Mouse (Mus musculus): Measurements from ENCODE around the gene Fgl2. TPM values are rescaled to one million over a fixed set of nuclear protein-coding genes. Genes with fewer than 3 reads are reported as not detected.
A peak's percentile ranks its signal among the peaks of the same experiment; 100 is the strongest.

Gene Fgl2
- polyA plus RNA-seq, 1 experiment, result 3.3 TPM

DNA sequence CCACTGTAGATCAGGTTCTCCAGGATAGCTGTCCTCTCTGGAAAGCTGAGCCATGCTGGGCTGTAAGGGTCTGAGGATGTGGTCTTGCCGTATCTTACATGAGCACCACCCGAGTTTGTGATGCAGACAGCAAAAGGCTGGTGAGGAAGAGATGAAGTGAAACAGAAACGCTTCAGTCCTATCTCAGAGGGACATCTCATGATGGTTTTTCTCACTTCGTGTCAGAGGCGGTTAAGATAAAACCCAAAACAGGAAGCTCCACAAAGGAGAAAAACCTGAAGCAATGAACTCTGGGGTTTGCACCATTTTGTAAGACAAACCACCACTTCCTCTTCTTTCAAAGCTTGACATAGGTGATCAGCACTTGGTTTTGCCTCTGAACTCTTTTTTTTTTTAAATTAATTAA lies 38.8 kb downstream of the Fgl2 start:
- peaks cover 36% of the 10 kb centered on the region for H3K4me1 ChIP-seq
- H3K4me3 ChIP-seq (replicated peaks), result peak overlapping the region; percentile 87
- no peaks in the 10 kb centered on the region for H3K27me3 ChIP-seq (replicated peaks)
- H3K9me3 ChIP-seq, result peaks cover 5% of the 10 kb centered on the region
- TF ChIP-seq GATA1 (IDR thresholded peaks at IDR 0.05; ENCODE audit: borderline replicate concordance, low read length) (peak; percentile 60; the same call in 1 of the 3 replicates), FLI1 (IDR thresholded peaks at IDR 0.05; ENCODE audit: low read length) (no peak)
- no peaks in the 10 kb centered on the region for H3K36me3 ChIP-seq (replicated peaks; ENCODE audit: low read length)

DNA sequence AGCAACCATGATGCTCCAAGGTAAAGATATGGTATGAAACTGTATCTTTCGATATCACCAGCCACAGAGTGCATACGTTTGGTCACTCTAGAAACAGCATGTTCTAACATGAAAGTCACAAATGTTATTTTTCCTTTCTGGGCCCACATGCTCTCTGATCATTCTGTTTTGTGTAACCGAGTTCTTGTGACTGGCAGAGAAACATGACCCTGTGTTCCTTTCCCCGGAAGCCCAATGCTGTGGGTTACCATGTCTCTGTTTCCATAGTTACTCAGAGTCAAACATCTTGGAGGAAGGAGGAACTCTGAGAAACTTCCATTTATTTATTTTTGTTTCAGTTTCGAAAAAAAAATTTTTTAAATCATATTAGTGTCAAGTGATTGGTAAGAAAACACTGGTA lies 39.6 kb downstream of the Fgl2 start:
- Histone ChIP-seq H3K36me3 (replicated peaks; ENCODE audit: low read length) (no peaks in the 10 kb centered on the region), H3K4me1 (peaks cover 36% of the 10 kb centered on the region), H3K4me3 (replicated peaks) (no peak overlapping the region), H3K27me3 (replicated peaks) (no peaks in the 10 kb centered on the region), H3K9me3 (peaks cover 5% of the 10 kb centered on the region)
- TF ChIP-seq GATA1 (IDR thresholded peaks at IDR 0.05; ENCODE audit: borderline replicate concordance, low read length) (no peak), FLI1 (IDR thresholded peaks at IDR 0.05; ENCODE audit: low read length) (no peak)

DNA sequence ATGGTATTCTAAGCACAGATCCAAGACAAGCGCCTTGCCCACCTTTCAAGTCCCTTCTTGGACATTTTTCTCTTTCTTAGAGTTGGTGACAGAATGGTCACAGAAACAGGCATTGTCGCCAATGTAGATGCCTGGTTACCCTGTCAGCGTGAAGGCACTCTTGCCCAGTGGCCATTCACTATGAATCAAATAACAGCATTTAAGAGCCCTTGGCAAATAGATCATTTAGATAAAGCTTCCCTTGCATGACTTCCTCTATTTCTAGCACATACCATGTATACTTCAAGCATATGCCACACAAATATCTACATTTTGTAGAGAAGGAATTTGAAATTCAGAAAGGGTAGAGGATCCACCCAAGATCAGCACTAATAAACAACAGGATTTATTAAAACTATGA lies 40.9 kb downstream of the Fgl2 start:
- no peak overlapping the region for H3K4me3 ChIP-seq (replicated peaks)

DNA sequence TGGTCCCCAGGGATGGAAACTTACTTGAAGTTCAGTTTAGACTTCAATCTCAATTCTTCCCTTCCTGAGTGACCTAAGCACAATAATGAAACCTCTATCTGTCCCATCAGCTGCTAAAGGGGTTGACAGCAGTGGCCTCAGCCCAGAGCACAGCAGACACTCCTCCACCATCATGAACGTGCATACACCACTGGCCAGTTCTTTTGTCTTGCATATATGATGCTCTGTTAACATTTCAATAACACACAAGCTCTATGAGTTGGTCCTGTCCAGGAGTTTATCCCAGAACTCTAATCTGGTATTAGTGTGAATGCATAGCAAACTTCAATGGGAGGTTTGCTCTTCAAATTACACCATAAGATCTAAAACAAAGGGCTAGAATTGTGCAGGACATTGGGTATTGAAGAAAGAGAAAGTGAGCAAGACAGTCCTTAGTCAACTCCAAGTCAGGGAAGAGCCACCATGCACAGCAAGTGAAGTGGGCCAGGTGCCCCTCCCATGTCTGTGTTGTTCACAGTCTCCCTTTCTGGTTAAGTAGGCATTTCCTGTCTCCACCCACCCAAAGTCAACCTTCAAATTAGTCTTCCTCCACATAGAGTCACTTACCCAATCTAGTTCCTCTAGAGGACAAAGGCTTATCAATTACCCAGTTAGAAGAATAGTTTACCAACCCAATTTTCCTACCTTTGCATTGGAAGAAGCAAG lies 41.8 kb downstream of the Fgl2 start:
- H3K4me1 ChIP-seq, result peaks cover 41% of the 10 kb centered on the region
- no peaks in the 10 kb centered on the region for H3K27me3 ChIP-seq (replicated peaks)
- H3K9me3 ChIP-seq, result peaks cover 5% of the 10 kb centered on the region
- H3K4me3 ChIP-seq (replicated peaks), result no peak overlapping the region
- no peaks in the 10 kb centered on the region for H3K36me3 ChIP-seq (replicated peaks; ENCODE audit: low read length)
- TF ChIP-seq GATA1 (IDR thresholded peaks at IDR 0.05; ENCODE audit: borderline replicate concordance, low read length) (no peak), FLI1 (IDR thresholded peaks at IDR 0.05; ENCODE audit: low read length) (no peak)

More for the DNA sequence above, 40.9 kb downstream of the Fgl2 start:
- Histone ChIP-seq H3K4me1 (peaks cover 37% of the 10 kb centered on the region), H3K9me3 (peaks cover 5% of the 10 kb centered on the region), H3K36me3 (replicated peaks; ENCODE audit: low read length) (no peaks in the 10 kb centered on the region), H3K27me3 (replicated peaks) (no peaks in the 10 kb centered on the region)
- TF ChIP-seq GATA1 (IDR thresholded peaks at IDR 0.05; ENCODE audit: borderline replicate concordance, low read length) (no peak), FLI1 (IDR thresholded peaks at IDR 0.05; ENCODE audit: low read length) (no peak)

DNA sequence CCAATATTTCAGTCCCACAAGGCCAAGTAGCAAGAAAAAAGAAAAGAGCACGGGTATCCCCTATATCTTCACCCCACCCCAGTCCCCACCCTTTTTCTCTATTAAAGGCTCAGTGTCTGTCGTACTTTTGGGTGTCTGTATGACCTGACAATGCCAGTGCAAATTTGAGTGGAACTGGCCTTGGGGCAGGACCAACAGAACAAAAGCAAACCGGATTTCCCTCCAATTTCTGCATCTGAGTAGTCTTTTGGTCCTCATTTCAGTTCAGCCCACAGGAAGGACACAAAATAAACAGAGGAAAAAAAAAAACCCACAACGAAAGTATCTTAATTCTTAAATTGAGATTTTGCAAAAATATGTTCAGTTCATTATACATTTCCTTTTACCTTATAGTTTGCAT lies 46.2 kb downstream of the Fgl2 start:
- no peaks in the 10 kb centered on the region for H3K36me3 ChIP-seq (replicated peaks; ENCODE audit: low read length)
- no peaks in the 10 kb centered on the region for H3K9me3 ChIP-seq
- peaks cover 15% of the 10 kb centered on the region for H3K4me1 ChIP-seq
- TF ChIP-seq FLI1 (IDR thresholded peaks at IDR 0.05; ENCODE audit: low read length), result no peak
- no peak for TF ChIP-seq GATA1 (IDR thresholded peaks at IDR 0.05; ENCODE audit: borderline replicate concordance, low read length)
- H3K27me3 ChIP-seq (replicated peaks), result no peaks in the 10 kb centered on the region
- H3K4me3 ChIP-seq (replicated peaks), result no peak overlapping the region

DNA sequence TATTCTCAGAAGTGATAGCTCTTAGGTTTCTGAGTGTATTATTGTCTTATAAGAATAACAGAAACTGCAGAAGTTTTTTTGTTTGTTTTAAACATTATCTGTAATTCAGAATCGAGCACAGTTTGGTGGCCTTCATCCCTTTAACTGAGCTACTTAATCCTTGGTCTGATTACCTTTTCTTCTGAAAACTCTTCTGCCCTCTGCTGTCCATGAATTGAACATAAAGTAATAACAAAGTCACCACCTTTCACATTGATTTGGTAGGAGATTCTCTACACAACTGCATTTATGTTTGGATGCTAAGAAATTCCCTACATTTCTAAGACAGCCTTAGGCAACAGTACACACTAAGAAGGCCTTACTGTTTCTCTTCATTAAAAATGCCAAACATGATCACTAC lies 48.2 kb downstream of the Fgl2 start:
- Histone ChIP-seq H3K9me3 (no peaks in the 10 kb centered on the region), H3K36me3 (replicated peaks; ENCODE audit: low read length) (no peaks in the 10 kb centered on the region), H3K4me1 (peaks cover 15% of the 10 kb centered on the region), H3K27me3 (replicated peaks) (no peaks in the 10 kb centered on the region), H3K4me3 (replicated peaks) (no peak overlapping the region)
- TF ChIP-seq FLI1 (IDR thresholded peaks at IDR 0.05; ENCODE audit: low read length) (no peak), GATA1 (IDR thresholded peaks at IDR 0.05; ENCODE audit: borderline replicate concordance, low read length) (no peak)

DNA sequence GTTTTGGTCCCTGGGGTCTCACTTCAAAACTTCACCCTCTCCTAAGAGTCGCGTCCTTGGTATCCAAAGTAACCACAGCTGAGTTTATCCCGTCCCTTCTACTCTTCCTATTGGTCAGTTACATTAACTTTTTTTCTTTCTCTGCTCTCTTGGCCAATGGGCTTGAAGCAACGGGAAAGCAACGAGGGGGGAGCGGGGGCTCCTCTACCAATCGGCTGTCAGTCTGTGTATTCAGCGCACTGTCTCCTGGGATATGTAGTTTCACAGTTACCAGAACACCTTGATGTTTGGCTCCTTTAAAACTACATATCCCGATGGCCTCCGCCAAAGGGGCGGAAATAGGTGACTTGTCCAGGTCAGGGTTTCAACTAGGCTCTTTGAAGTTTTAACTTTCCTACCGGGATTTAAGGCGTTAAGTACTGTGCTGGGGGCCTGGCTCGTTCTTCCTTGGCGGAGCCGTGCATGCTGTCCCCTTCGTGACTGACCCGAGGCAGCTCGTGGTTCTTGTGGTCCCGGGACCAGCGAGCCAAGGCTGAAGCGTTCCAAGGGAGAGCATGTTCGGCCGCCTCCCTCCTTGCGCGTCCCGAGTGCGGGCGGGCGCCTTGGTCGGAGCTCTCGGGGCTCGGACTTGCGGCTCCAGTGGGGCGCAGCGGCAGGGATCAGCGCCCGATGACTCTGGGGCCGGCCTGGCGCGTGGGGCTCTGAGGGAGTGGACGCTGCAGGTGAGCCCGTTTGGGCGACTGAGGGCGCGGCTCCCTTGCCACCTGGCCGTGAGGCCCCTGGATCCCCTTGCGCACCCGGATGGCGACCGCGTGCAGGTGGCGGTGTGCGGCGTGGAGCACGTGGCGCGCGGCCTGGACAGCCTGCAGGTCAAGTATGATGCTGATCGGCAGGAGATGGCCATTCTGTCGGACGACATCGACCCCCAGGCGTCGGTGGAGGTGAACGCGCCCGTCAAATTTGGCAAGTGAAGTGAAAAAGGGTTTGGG lies 52.5 kb downstream of the Fgl2 start, which contains the start of the genes Ccdc146 and Fam185a:
Gene Ccdc146, minus strand, starts transcription at position 64 of the 989 bp plus-strand sequence.
Gene Fam185a, plus strand, starts transcription at position 345 of the 989 bp plus-strand sequence.
- TF ChIP-seq FLI1 (IDR thresholded peaks at IDR 0.05; ENCODE audit: low read length) (no peak), GATA1 (IDR thresholded peaks at IDR 0.05; ENCODE audit: borderline replicate concordance, low read length) (no peak)
- Histone ChIP-seq H3K4me3 (replicated peaks) (peak within 1 kb of the TSS; percentile 100), H3K36me3 (replicated peaks; ENCODE audit: low read length) (no peaks in the 10 kb centered on the region), H3K4me1 (peaks cover 29% of the 10 kb centered on the region), H3K9me3 (no peaks in the 10 kb centered on the region), H3K27me3 (replicated peaks) (no peaks in the 10 kb centered on the region)

DNA sequence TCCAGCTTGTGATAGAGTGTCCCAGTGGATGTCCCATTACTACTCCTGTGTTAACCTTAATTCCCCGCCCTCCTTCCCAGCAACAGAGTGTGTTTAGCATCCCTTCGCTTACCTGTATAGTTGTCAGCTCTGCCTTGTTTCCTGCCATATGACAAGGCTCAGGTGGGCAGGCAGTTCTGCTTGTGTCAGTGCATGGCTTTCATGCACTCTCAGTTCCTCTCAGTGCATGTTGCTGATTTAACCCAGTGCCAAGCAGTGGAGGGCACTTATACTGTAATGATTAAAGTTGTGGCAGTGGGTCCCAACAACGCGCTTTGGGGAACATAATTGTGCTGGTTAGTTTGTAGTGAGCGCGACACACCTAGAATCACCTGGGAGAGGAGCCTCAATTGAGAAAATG lies 54.2 kb downstream of the Fgl2 start:
- Histone ChIP-seq H3K4me3 (replicated peaks) (peak overlapping the region; percentile 77), H3K9me3 (no peaks in the 10 kb centered on the region), H3K36me3 (replicated peaks; ENCODE audit: low read length) (peaks cover 5% of the 10 kb centered on the region), H3K27me3 (replicated peaks) (no peaks in the 10 kb centered on the region), H3K4me1 (peaks cover 29% of the 10 kb centered on the region)
- TF ChIP-seq FLI1 (IDR thresholded peaks at IDR 0.05; ENCODE audit: low read length) (no peak), GATA1 (IDR thresholded peaks at IDR 0.05; ENCODE audit: borderline replicate concordance, low read length) (no peak)

Other genes starting within 250 kb of the Fgl2 start
- 14.9 and 19.2 TPM in 2 replicates for gene Gsap, start 186.4 kb upstream of the Fgl2 start, polyA plus RNA-seq (2012; ENCODE audit: insufficient read depth, low replicate concordance)
- not detected in 2 replicates for gene Ccdc146, start 52.0 kb downstream of the Fgl2 start, polyA plus RNA-seq (2012; ENCODE audit: insufficient read depth, low replicate concordance)
- gene Fam185a, start 52.3 kb downstream of the Fgl2 start, polyA plus RNA-seq (2012; ENCODE audit: insufficient read depth, low replicate concordance), result 0.46 TPM in 1 of 2 replicates, not detected in the other
- not detected in 2 replicates for gene Lrrc17, start 170.9 kb downstream of the Fgl2 start, polyA plus RNA-seq (2012; ENCODE audit: insufficient read depth, low replicate concordance)